Mouse (Mus musculus): ENCODE measurements around the gene Tktl2. TPM values are rescaled to one million over a fixed set of nuclear protein-coding genes. Genes with fewer than 3 reads are reported as not detected.

Gene Tktl2
- polyA plus RNA-seq, 1 experiment, result not detected

- Histone ChIP-seq H3K9me3 (ENCODE audit: control insufficient read depth, low read length) (no peaks in the 10 kb centered on the region), H3K36me3 (ENCODE audit: control insufficient read depth) (no peaks in the 10 kb centered on the region), H3K4me1 (ENCODE audit: control insufficient read depth) (no peaks in the 10 kb centered on the region), H3K27me3 (ENCODE audit: control insufficient read depth) (no peaks in the 10 kb centered on the region), H3K4me3 (replicated peaks) (no peak overlapping the region)
- TF ChIP-seq GATA1 (IDR thresholded peaks at IDR 0.05; ENCODE audit: low read length) (no peak), TAL1 (IDR thresholded peaks at IDR 0.05; ENCODE audit: low read length) (no peak)
Observed at GRCm38 (mm10) chr8:66503381-66503780, 8.2 kb upstream of the Tktl2 start.

DNA sequence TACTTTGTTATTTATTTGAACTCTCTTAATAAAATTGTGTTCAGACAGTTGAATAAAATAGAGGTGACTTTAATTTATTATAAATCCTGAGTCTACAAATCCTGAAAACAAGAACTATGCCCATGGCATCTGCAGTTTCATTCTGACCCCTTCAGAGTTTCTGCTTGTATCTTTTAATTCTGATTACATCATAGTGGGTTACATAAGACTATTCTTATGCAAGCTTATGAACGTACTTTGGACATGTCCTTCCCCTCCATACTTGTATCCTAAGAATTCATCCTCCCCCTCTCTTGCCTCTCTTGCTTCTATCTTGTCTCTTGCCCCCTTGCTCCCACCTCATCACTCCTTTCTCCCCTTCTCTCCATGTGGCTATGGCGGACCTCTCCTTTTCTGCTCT, 7.6 kb downstream of the Tktl2 start:
- no peak for TF ChIP-seq TAL1 (IDR thresholded peaks at IDR 0.05; ENCODE audit: low read length)
- no peak for TF ChIP-seq GATA1 (IDR thresholded peaks at IDR 0.05; ENCODE audit: low read length)
- Histone ChIP-seq H3K4me3 (replicated peaks) (no peak overlapping the region), H3K4me1 (ENCODE audit: control insufficient read depth) (no peaks in the 10 kb centered on the region), H3K36me3 (ENCODE audit: control insufficient read depth) (no peaks in the 10 kb centered on the region), H3K9me3 (ENCODE audit: control insufficient read depth, low read length) (peaks cover 2% of the 10 kb centered on the region; the same call in 1 of the 2 replicates), H3K27me3 (ENCODE audit: control insufficient read depth) (no peaks in the 10 kb centered on the region)

DNA sequence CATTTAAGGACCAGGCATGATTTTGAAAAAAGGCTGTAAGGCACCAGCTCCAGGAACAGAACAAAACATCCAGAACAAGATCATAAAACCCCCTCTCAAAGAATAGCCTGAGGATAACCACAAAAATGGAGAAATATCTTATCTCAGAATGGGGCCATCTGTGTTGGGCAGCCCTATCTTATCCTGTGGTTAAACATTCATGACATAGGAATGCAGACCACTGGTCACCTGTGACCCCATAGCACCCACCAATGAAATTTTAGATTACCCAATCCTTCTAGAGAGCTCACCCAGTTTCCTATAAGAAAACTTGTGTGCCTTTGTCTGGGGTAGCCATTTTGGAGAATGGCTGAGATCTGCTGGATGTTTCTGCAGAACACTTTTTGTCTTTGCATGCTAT, 9.0 kb downstream of the Tktl2 start:
- H3K4me3 ChIP-seq (replicated peaks), result no peak overlapping the region
- H3K4me1 ChIP-seq (ENCODE audit: control insufficient read depth), result no peaks in the 10 kb centered on the region
- no peaks in the 10 kb centered on the region for H3K27me3 ChIP-seq (ENCODE audit: control insufficient read depth)
- no peaks in the 10 kb centered on the region for H3K36me3 ChIP-seq (ENCODE audit: control insufficient read depth)
- peaks cover 2% of the 10 kb centered on the region; the same call in 1 of the 2 replicates for H3K9me3 ChIP-seq (ENCODE audit: control insufficient read depth, low read length)
- TF ChIP-seq GATA1 (IDR thresholded peaks at IDR 0.05; ENCODE audit: low read length) (no peak), TAL1 (IDR thresholded peaks at IDR 0.05; ENCODE audit: low read length) (no peak)

DNA sequence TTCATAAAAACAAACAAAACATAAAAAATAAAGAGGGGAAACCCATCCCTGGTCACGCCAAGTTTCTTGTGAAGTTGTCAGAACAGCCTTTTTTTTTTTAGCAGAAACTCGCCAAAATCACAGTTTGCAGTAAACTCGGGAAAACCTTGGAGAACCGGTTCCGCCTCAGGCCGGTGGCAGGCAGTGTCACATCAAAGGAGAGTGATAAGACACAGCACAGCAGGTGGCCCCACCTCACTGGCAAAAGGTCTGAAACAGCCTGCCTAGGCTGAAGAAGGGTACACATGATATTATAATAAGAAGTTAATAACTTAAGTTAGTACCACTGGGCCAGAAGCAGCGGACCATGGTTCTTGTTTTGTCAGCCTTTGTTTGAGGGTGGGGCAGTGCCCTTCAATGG, 38.5 kb downstream of the Tktl2 start:
- H3K27me3 ChIP-seq (ENCODE audit: control insufficient read depth), result no peaks in the 10 kb centered on the region
- no peaks in the 10 kb centered on the region for H3K36me3 ChIP-seq (ENCODE audit: control insufficient read depth)
- no peak for TF ChIP-seq GATA1 (IDR thresholded peaks at IDR 0.05; ENCODE audit: low read length)
- TF ChIP-seq TAL1 (IDR thresholded peaks at IDR 0.05; ENCODE audit: low read length), result no peak

More for the DNA sequence above, 38.5 kb downstream of the Tktl2 start:
- H3K4me3 ChIP-seq (replicated peaks), result no peak overlapping the region
- 0 out of 2 replicates have a peak, but pooled peaks cover 2% of the 10 kb centered on the region for H3K9me3 ChIP-seq (ENCODE audit: control insufficient read depth, low read length)
- H3K4me1 ChIP-seq (ENCODE audit: control insufficient read depth), result no peaks in the 10 kb centered on the region

Other genes with a start within 250 kb of the Tktl2 start
- gene Tma16, start 25.2 kb upstream of the Tktl2 start, polyA plus RNA-seq (2012), result 0.15 and 0.18 TPM in 2 replicates
- not detected in 2 replicates for gene Npy5r, start 176.4 kb downstream of the Tktl2 start, polyA plus RNA-seq (2012)
- gene Npy1r, start 185.4 kb downstream of the Tktl2 start, polyA plus RNA-seq (2012), result not detected in 2 replicates